Mouse (Mus musculus) heart, postnatal 0 days (tissue): ENCODE data around the gene Dmd.
A peak's percentile ranks its signal among the peaks of the same experiment; 100 is the strongest.

ENCODE experiments used
- CTCF ChIP-seq: IDR thresholded peaks from 2 replicates; pipeline ENCODE4 v1.5.1; 2016; ENCODE audit warnings: antibody characterized with exemption, control low read depth, low read depth
- EP300 ChIP-seq: IDR thresholded peaks from 2 replicates; pipeline ENCODE4 v1.6.1; 2016; ENCODE audit warnings: antibody characterized with exemption, low read depth

GRCm38 (mm10) chrX:85171264-85171663 lies 2222.6 kb downstream of the Dmd start:
- TF ChIP-seq CTCF (peak; percentile 10; the same call in 1 of the 2 replicates), EP300 (no peak)
